Mouse (Mus musculus): ENCODE data around the gene Ccl24. TPM values are rescaled to one million over a fixed set of nuclear protein-coding genes. Genes with fewer than 3 reads are reported as not detected.

Gene Ccl24
- polyA plus RNA-seq, 1 experiment, result not detected

GRCm38 (mm10) chr5:135537794-135538214 is 35.0 kb downstream of the Ccl24 start:
- Histone ChIP-seq H3K4me3 (replicated peaks; ENCODE audit: control insufficient read depth, low read depth, low read length) (peak overlapping the region; percentile 23), H3K4me1 (ENCODE audit: control insufficient read depth, insufficient read depth, low read length) (peaks cover 7% of the 10 kb centered on the region), H3K27ac (ENCODE audit: control insufficient read depth, insufficient read depth, low read depth, low read length, poor library complexity) (peak overlapping the region; percentile 68)
- WGBS, result 11% methylated on average over 10 of the region's 10 CpGs
- no peak for TF ChIP-seq POLR2A (IDR thresholded peaks at IDR 0.05; ENCODE audit: borderline replicate concordance, control insufficient read depth, low read depth, low read length)
- no peak for TF ChIP-seq CTCF (IDR thresholded peaks at IDR 0.05; ENCODE audit: control insufficient read depth, insufficient read depth, low read length)

GRCm38 (mm10) chr5:135537326-135537725 is 35.5 kb downstream of the Ccl24 start:
- 0% methylated on average over 4 of the region's 4 CpGs for WGBS
- TF ChIP-seq CTCF (IDR thresholded peaks at IDR 0.05; ENCODE audit: control insufficient read depth, insufficient read depth, low read length), result no peak
- Histone ChIP-seq H3K4me3 (replicated peaks; ENCODE audit: control insufficient read depth, low read depth, low read length) (no peak overlapping the region), H3K27ac (ENCODE audit: control insufficient read depth, insufficient read depth, low read depth, low read length, poor library complexity) (peak overlapping the region; percentile 68; the same call in 1 of the 2 replicates), H3K4me1 (ENCODE audit: control insufficient read depth, insufficient read depth, low read length) (peaks cover 7% of the 10 kb centered on the region)

GRCm38 (mm10) chr5:135535867-135536266 is 37.0 kb downstream of the Ccl24 start:
- Histone ChIP-seq H3K27ac (ENCODE audit: control insufficient read depth, insufficient read depth, low read depth, low read length, poor library complexity) (no peak overlapping the region; the same call in 1 of the 2 replicates), H3K4me3 (replicated peaks; ENCODE audit: control insufficient read depth, low read depth, low read length) (no peak overlapping the region), H3K4me1 (ENCODE audit: control insufficient read depth, insufficient read depth, low read length) (peaks cover 7% of the 10 kb centered on the region)
- TF ChIP-seq CTCF (IDR thresholded peaks at IDR 0.05; ENCODE audit: control insufficient read depth, insufficient read depth, low read length) (no peak), POLR2A (IDR thresholded peaks at IDR 0.05; ENCODE audit: borderline replicate concordance, control insufficient read depth, low read depth, low read length) (no peak)

DNA sequence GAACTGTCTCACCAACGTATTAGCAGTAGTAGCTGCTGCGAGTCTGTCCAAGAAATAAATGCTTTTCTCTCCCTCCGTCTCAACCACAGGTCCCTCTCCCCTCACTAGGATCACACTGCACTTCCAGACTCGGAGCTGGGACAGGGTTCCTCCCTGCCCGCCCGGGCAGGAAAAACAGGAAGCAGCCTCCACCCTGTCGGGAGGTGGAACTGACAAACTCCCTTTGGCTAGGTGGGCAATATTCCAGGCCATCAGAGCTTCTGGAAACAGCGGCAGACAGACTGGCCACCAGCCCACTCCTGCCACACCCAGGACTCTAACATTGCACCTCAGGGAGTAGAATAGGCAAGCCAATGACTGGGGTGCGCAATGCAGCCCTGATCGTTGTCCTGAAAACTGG is 39.4 kb downstream of the Ccl24 start:
- peaks cover 6% of the 10 kb centered on the region for H3K4me1 ChIP-seq (ENCODE audit: control insufficient read depth, insufficient read depth, low read length)
- no peak overlapping the region for H3K27ac ChIP-seq (ENCODE audit: control insufficient read depth, insufficient read depth, low read depth, low read length, poor library complexity)
- TF ChIP-seq POLR2A (IDR thresholded peaks at IDR 0.05; ENCODE audit: borderline replicate concordance, control insufficient read depth, low read depth, low read length) (no peak), CTCF (IDR thresholded peaks at IDR 0.05; ENCODE audit: control insufficient read depth, insufficient read depth, low read length) (no peak)
- WGBS, result 66% methylated on average over 10 of the region's 10 CpGs
- H3K4me3 ChIP-seq (replicated peaks; ENCODE audit: control insufficient read depth, low read depth, low read length), result no peak overlapping the region

DNA sequence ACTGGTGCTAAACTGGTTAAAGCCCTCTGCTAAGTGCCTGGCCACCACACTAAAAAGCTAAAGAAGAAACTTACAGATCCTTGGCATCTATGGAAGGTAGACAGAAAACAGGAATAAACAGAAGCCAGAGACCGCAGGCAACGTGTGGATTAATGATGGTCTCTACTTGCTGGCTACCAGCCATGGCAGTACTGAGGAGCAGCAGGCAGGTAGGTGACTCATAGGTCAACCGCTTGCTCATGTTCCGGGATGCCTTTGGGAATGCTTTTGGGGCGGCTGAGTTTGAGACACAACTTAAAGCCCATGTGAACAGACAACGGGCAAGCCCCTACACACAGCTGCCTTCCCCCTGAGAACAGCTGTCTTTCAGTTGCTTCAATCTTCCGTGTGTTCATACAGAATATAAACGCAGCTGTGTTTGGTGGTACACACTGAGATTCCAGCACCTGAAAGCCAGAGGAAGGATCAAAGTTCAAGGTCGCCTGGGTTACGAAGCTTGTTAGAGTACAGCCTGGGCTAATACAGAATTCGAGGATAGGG is 41.5 kb downstream of the Ccl24 start:
- TF ChIP-seq POLR2A (IDR thresholded peaks at IDR 0.05; ENCODE audit: borderline replicate concordance, control insufficient read depth, low read depth, low read length) (no peak), CTCF (IDR thresholded peaks at IDR 0.05; ENCODE audit: control insufficient read depth, insufficient read depth, low read length) (no peak)
- no peak overlapping the region for H3K4me3 ChIP-seq (replicated peaks; ENCODE audit: control insufficient read depth, low read depth, low read length)
- H3K27ac ChIP-seq (ENCODE audit: control insufficient read depth, insufficient read depth, low read depth, low read length, poor library complexity), result no peak overlapping the region
- peaks cover 2% of the 10 kb centered on the region; the same call in 1 of the 2 replicates for H3K4me1 ChIP-seq (ENCODE audit: control insufficient read depth, insufficient read depth, low read length)
- WGBS, result 82% methylated on average over 11 of the region's 11 CpGs

GRCm38 (mm10) chr5:135529964-135530363 is 42.9 kb downstream of the Ccl24 start:
- 63% methylated on average over 2 of the region's 2 CpGs for WGBS
- Histone ChIP-seq H3K27ac (ENCODE audit: control insufficient read depth, insufficient read depth, low read depth, low read length, poor library complexity) (no peak overlapping the region), H3K4me1 (ENCODE audit: control insufficient read depth, insufficient read depth, low read length) (peaks cover 2% of the 10 kb centered on the region; the same call in 1 of the 2 replicates), H3K4me3 (replicated peaks; ENCODE audit: control insufficient read depth, low read depth, low read length) (no peak overlapping the region)
- no peak for TF ChIP-seq CTCF (IDR thresholded peaks at IDR 0.05; ENCODE audit: control insufficient read depth, insufficient read depth, low read length)
- TF ChIP-seq POLR2A (IDR thresholded peaks at IDR 0.05; ENCODE audit: borderline replicate concordance, control insufficient read depth, low read depth, low read length), result no peak

GRCm38 (mm10) chr5:135529310-135529709 is 43.5 kb downstream of the Ccl24 start:
- Histone ChIP-seq H3K4me1 (ENCODE audit: control insufficient read depth, insufficient read depth, low read length) (peaks cover 2% of the 10 kb centered on the region; the same call in 1 of the 2 replicates), H3K27ac (ENCODE audit: control insufficient read depth, insufficient read depth, low read depth, low read length, poor library complexity) (no peak overlapping the region), H3K4me3 (replicated peaks; ENCODE audit: control insufficient read depth, low read depth, low read length) (no peak overlapping the region)
- TF ChIP-seq POLR2A (IDR thresholded peaks at IDR 0.05; ENCODE audit: borderline replicate concordance, control insufficient read depth, low read depth, low read length) (no peak), CTCF (IDR thresholded peaks at IDR 0.05; ENCODE audit: control insufficient read depth, insufficient read depth, low read length) (no peak)
- WGBS, result 72% methylated on average over 3 of the region's 3 CpGs

GRCm38 (mm10) chr5:135527986-135528385 is 44.9 kb downstream of the Ccl24 start:
- H3K4me1 ChIP-seq (ENCODE audit: control insufficient read depth, insufficient read depth, low read length), result peaks cover 2% of the 10 kb centered on the region
- TF ChIP-seq CTCF (IDR thresholded peaks at IDR 0.05; ENCODE audit: control insufficient read depth, insufficient read depth, low read length) (no peak), POLR2A (IDR thresholded peaks at IDR 0.05; ENCODE audit: borderline replicate concordance, control insufficient read depth, low read depth, low read length) (no peak)
- H3K4me3 ChIP-seq (replicated peaks; ENCODE audit: control insufficient read depth, low read depth, low read length), result no peak overlapping the region
- no peak overlapping the region for H3K27ac ChIP-seq (ENCODE audit: control insufficient read depth, insufficient read depth, low read depth, low read length, poor library complexity)
- WGBS, result 76% methylated on average over 7 of the region's 7 CpGs

Data from bone marrow, adult 2 months (tissue).